In genomic region chr17:88256599-88257544, GRCm38 (mm10) we compare ENCODE assay signal across 8 mouse cellular contexts.
DNase-seq lines count a peak whose midpoint lies in the region; ATAC-seq lines count a peak whose summit lies in the region.

No protein-coding gene starts in this region.

- peak overlapping the region; percentile 89 for H3K4me2 ChIP-seq in hindbrain, embryonic 12.5 days (replicated peaks)

- no peaks in the 10 kb centered on the region for H3K36me3 ChIP-seq in hindbrain, embryonic 12.5 days

- ATAC-seq in hindbrain, embryonic 12.5 days (ENCODE audit: low FRiP score): peak; percentile 71

- peaks cover 7% of the 10 kb centered on the region for H3K4me1 ChIP-seq in hindbrain, embryonic 12.5 days

- 1% methylated on average over 18 of the region's 18 CpGs for WGBS in hindbrain, embryonic 12.5 days

- no peaks in the 10 kb centered on the region for H3K27me3 ChIP-seq in hindbrain, embryonic 12.5 days

- peak overlapping the region; percentile 90 for H3K9ac ChIP-seq in hindbrain, embryonic 12.5 days

- H3K4me3 ChIP-seq in hindbrain, embryonic 12.5 days: peak overlapping the region; percentile 63

- DNase-seq in MN1 (ENCODE audit: low spot score): peak; percentile 76
- DNase-seq in cerebellum, adult 8-10 months: peak; percentile 80
- DNase-seq in frontal cortex, postnatal 14 days (ENCODE audit: low spot score in 2 of 2): peak; percentile 25 to 52
- peak; percentile 66 to 79 for DNase-seq in layer of hippocampus, postnatal 14 days (ENCODE audit: low spot score in 2 of 2)
- peak; percentile 85 for DNase-seq in lung, postnatal 10 days
- peak; percentile 66 for DNase-seq in ovary, postnatal 36 days (ENCODE audit: low spot score)
- no peak for DNase-seq in c-Kit-positive CD71-positive TER-119-positive erythroid progenitor cells, embryonic 14.5 days (ENCODE audit: low spot score)

- H3K27ac ChIP-seq in hindbrain, embryonic 12.5 days: peak overlapping the region; percentile 95

- H3K9me3 ChIP-seq in hindbrain, embryonic 12.5 days (replicated peaks): no peaks in the 10 kb centered on the region
